Mouse (Mus musculus): Measurements from ENCODE around the gene Vmn2r54. TPM values are rescaled to one million over a fixed set of nuclear protein-coding genes. Genes with fewer than 3 reads are reported as not detected.
"Not testable (repeated sequence)": the region's sequence is repeated elsewhere in the genome, so short reads cannot be mapped to it uniquely, and the experiment has no call there.

The Vmn2r54 gene
- total RNA-seq (2021): not detected

DNA sequence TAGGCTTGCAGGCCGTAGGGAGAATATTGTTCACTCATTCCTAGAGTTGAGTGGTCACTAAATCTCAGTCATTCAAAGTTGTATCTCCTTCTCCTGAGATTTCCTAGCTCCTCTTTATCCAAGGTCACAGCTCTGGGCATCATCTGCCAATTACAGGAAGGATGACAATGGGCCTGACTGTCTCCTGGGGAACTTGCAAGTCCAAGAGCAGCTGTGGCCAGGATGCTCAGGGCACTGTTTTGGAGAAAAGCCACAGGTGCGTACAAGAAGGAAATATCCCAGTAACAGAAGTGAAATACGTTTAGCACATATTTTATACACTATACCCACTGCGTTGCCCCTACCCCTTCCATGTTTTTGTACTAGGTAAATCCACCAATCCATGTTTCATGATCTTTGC is at the start of gene Vmn2r54:
Gene Vmn2r54, minus strand, starts transcription at position 101 of the 400 bp plus-strand sequence.
- DNase-seq (ENCODE audit: low spot score); intact Hi-C loops (cut with DNase I): not testable (repeated sequence)

DNA sequence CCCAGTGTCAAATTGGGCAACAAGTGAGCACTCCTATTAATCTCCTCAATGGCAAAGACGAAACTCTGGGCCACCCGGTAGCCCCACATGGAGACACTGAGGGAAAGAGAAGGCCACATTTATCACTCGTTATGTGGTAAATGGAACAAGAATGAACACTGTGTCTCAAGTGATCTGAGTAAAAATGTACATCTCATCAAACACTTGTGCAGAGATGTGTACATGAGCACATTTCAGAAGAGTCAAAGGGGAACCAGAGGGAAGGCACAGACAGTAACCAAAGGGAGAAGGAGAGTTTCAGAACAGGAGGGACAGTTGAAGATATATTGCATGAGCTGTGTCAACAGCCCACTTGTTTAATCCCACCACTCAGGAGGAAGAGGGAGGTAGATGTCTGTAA is 44.8 kb upstream of the Vmn2r54 start, which contains the start of gene Vmn2r55:
Gene Vmn2r55, minus strand, starts transcription at position 101 of the 400 bp plus-strand sequence.
- intact Hi-C loops (cut with DNase I); DNase-seq (ENCODE audit: low spot score): not testable (repeated sequence)

DNA sequence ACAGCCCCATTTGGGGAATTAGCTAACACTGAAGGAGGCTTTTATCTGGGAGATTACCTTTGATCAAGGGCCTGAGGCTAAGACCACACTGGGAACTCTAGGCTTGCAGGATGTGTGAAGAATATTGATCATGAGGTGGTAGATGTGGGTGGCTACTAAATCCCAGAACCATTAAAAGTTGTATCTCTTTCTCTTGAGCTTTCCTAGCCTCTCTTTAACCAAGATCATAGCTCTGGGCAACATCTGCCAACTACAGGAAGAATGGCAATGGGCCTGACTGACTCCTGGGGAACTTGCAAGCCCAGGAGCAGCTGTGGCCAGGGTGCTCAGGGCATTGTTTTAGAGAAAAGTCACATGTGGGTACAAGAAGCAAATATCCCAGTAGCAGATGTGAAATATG is 31.4 kb downstream of the Vmn2r54 start, which contains the start of gene Vmn2r53:
Gene Vmn2r53, minus strand, starts transcription at position 101 of the 400 bp plus-strand sequence.
- DNase-seq (ENCODE audit: low spot score): no peak
- intact Hi-C loops (cut with DNase I): no loop called here

Other genes with a start within 250 kb of the Vmn2r54 start
- 1 to 10 TPM; 2.0 to 3.4 TPM for gene Zfp551, start 217.6 kb downstream of the Vmn2r54 start, total RNA-seq (2021)
- 10 to 100 TPM in 1 of 2 experiments, 1 to 10 TPM in 1; 9.2 to 10.7 TPM for gene Zfp606, start 162.0 kb downstream of the Vmn2r54 start, total RNA-seq (2021)
- not detected for gene 2900092C05Rik, start 127.8 kb downstream of the Vmn2r54 start, total RNA-seq (2021)
- gene Vmn2r53, start 31.5 kb downstream of the Vmn2r54 start, total RNA-seq (2021): under 1 TPM in 1 of 2 experiments, not detected in 1; under 0.01 TPM
- gene Vmn2r55, start 44.7 kb upstream of the Vmn2r54 start, total RNA-seq (2021): not detected
- gene Vmn2r56, start 94.7 kb upstream of the Vmn2r54 start, total RNA-seq (2021): not detected
- gene Zscan18, start 163.3 kb upstream of the Vmn2r54 start, total RNA-seq (2021): under 1 TPM; 0.48 to 0.91 TPM
- gene Zfp329, start 178.5 kb upstream of the Vmn2r54 start, total RNA-seq (2021): 1 to 10 TPM; 6.6 to 7.1 TPM
- 10 to 100 TPM; 14.1 to 16.3 TPM for gene Zfp110, start 194.4 kb upstream of the Vmn2r54 start, total RNA-seq (2021)
- gene Zfp128, start 240.9 kb upstream of the Vmn2r54 start, total RNA-seq (2021): 1 to 10 TPM; 3.2 to 4.0 TPM